Mouse (Mus musculus) natural killer cell, adult 2 months (primary cell): ENCODE data around the gene 4930449I24Rik.
"Not testable (repeated sequence)": the region's sequence is repeated elsewhere in the genome, so short reads cannot be mapped to it uniquely, and the experiment has no call there.

Experiments
- DNase-seq, 2 experiments: peaks; one replicate each; pipeline ENCODE4 v3.0.0; 2022; ENCODE audit warnings: low spot score in 2 of 2

4930449I24Rik gene

GRCm38 (mm10) chr5:146502099-146502498 is at the start of gene 4930449I24Rik:
4930449I24Rik (plus strand) TSS chr5:146502399.
- not testable (repeated sequence) for DNase-seq

GRCm38 (mm10) chr5:146453556-146453955 is 48.6 kb upstream of the 4930449I24Rik start:
- no peak for DNase-seq

GRCm38 (mm10) chr5:146461612-146462011 is 40.6 kb upstream of the 4930449I24Rik start:
- DNase-seq = no peak

GRCm38 (mm10) chr5:146466663-146467062 is 35.5 kb upstream of the 4930449I24Rik start:
- no peak for DNase-seq

GRCm38 (mm10) chr5:146468311-146468710 is 33.9 kb upstream of the 4930449I24Rik start:
- DNase-seq = no peak

GRCm38 (mm10) chr5:146470821-146471220 is 31.4 kb upstream of the 4930449I24Rik start:
- DNase-seq = no peak

- DNase-seq = no peak
Measured at GRCm38 (mm10) chr5:146471311-146471710, 30.9 kb upstream of the 4930449I24Rik start.

GRCm38 (mm10) chr5:146471821-146472220 is 30.4 kb upstream of the 4930449I24Rik start:
- DNase-seq = no peak

GRCm38 (mm10) chr5:146479564-146479963 is 22.6 kb upstream of the 4930449I24Rik start:
- not testable (repeated sequence) for DNase-seq

- DNase-seq = not testable (repeated sequence)
Measured at GRCm38 (mm10) chr5:146481665-146482064, 20.5 kb upstream of the 4930449I24Rik start, which contains the start of gene Gm6408. Gm6408 (plus strand) TSS chr5:146481965.

GRCm38 (mm10) chr5:146488959-146489358 is 13.2 kb upstream of the 4930449I24Rik start:
- DNase-seq = not testable (repeated sequence)

- DNase-seq = not testable (repeated sequence)
Measured at GRCm38 (mm10) chr5:146491063-146491462, 11.1 kb upstream of the 4930449I24Rik start, which contains the start of gene Gm6370. Gm6370 (plus strand) TSS chr5:146491363.

GRCm38 (mm10) chr5:146513823-146514222 is 11.6 kb downstream of the 4930449I24Rik start, which contains the start of gene Gm3402:
Gm3402 (plus strand) TSS chr5:146514123.
- not testable (repeated sequence) for DNase-seq

- DNase-seq = not testable (repeated sequence)
Measured at GRCm38 (mm10) chr5:146525501-146525900, 23.3 kb downstream of the 4930449I24Rik start, which contains the start of gene Gm3404. Gm3404 (plus strand) TSS chr5:146525801.

- DNase-seq = not testable (repeated sequence)
Measured at GRCm38 (mm10) chr5:146537347-146537746, 35.1 kb downstream of the 4930449I24Rik start, which contains the start of gene Gm3409. Gm3409 (plus strand) TSS chr5:146537647.
